Mouse (Mus musculus) ES-Bruce4 (cell line): ENCODE data around the gene Pbp2.

Source experiments
- CTCF ChIP-seq: IDR thresholded peaks from one replicate; pipeline ENCODE4 v1.8.1; 2011; ENCODE audit warnings: low read depth, low read length
- POLR2A ChIP-seq: IDR thresholded peaks from one replicate; pipeline ENCODE4 v1.8.1; 2011; ENCODE audit warnings: low read length; ENCODE audit not compliant: insufficient read depth

DNA sequence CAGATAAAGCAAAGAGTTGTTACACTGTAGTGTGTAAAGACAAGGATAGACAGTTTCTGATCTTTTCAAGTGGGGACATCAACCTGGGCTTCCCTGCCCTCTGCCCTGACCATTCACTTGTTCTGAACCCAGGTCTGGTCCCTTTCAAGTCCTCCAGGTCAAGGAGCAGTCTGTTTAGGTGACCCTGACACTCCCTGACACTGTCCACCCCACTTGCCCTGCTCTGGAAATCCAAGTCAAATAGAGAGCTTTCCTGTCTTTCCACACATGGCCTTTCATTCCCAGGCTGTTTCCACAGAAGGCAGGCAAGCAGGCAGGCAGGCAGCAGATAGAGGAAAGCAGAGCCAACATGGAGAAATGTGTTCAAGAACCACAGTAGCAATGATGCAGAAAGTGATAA, 41.8 kb downstream of the Pbp2 start:
- TF ChIP-seq CTCF (no peak), POLR2A (no peak)
